ENCODE assay signal across 7 mouse cellular contexts in the genomic region with DNA sequence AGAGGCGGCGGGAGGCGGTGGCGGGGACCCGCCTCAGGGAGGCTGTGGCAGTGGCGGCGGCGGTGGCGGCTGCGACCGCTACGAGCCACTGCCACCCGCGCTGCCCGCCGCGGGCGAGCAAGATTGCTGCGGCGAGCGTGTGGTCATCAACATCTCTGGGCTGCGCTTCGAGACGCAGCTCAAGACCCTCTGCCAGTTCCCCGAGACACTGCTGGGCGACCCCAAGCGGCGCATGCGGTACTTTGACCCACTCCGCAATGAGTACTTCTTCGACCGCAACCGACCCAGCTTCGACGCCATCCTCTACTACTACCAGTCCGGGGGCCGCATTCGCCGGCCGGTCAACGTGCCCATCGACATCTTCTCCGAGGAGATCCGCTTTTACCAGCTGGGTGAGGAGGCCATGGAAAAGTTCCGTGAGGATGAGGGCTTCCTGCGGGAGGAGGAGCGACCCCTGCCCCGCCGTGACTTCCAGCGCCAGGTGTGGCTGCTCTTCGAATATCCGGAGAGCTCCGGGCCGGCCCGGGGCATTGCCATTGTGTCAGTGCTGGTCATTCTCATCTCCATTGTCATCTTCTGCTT. TPM values are rescaled to one million over a fixed set of nuclear protein-coding genes. Genes with fewer than 3 reads are reported as not detected.
DNase-seq lines count a peak whose midpoint lies in the region; ATAC-seq and TF ChIP-seq lines count a peak whose summit lies in the region.

No protein-coding gene starts in this region.

- H3K9me3 ChIP-seq in megakaryocyte, embryonic 14.5 days: no peaks in the 10 kb centered on the region
- no peaks in the 10 kb centered on the region for H3K9me3 ChIP-seq in embryonic facial prominence, embryonic 10.5 days
- no peaks in the 10 kb centered on the region for H3K9me3 ChIP-seq in limb, embryonic 12.5 days

- H3K4me1 ChIP-seq in megakaryocyte, embryonic 14.5 days: peaks cover 48% of the 10 kb centered on the region
- peaks cover 41% of the 10 kb centered on the region for H3K4me1 ChIP-seq in embryonic facial prominence, embryonic 10.5 days
- H3K4me1 ChIP-seq in limb, embryonic 12.5 days (replicated peaks): peaks cover 9% of the 10 kb centered on the region

- WGBS in embryonic facial prominence, embryonic 10.5 days: 1% methylated on average over 55 of the region's 55 CpGs
- WGBS in limb, embryonic 12.5 days: 1% methylated on average over 55 of the region's 55 CpGs

- intact Hi-C loops in heart, postnatal 36 days (cut with DNase I): no loop called here

- H3K4me3 ChIP-seq in megakaryocyte, embryonic 14.5 days (replicated peaks): peak overlapping the region; percentile 98
- peak overlapping the region; percentile 76 for H3K4me3 ChIP-seq in embryonic facial prominence, embryonic 10.5 days
- peak overlapping the region; percentile 78 for H3K4me3 ChIP-seq in limb, embryonic 12.5 days (replicated peaks)
- H3K4me3 ChIP-seq in myocyte: no peak overlapping the region

- H3K4me2 ChIP-seq in limb, embryonic 12.5 days: peak overlapping the region; percentile 90
- no peak overlapping the region for H3K4me2 ChIP-seq in myocyte (ENCODE audit: low read depth)

- no peak for DNase-seq in embryonic facial prominence, embryonic 10.5 days (ENCODE audit: low spot score)
- peak; percentile 3 to 9 for DNase-seq in heart, postnatal 36 days
- peak; percentile 40 to 49 for DNase-seq in thymus, postnatal 10 days (ENCODE audit: low spot score in 2 of 2)

- H3K27ac ChIP-seq in embryonic facial prominence, embryonic 10.5 days (replicated peaks): peak overlapping the region; percentile 93
- peak overlapping the region; percentile 80 for H3K27ac ChIP-seq in limb, embryonic 12.5 days

- peaks cover 51% of the 10 kb centered on the region for H3K36me3 ChIP-seq in megakaryocyte, embryonic 14.5 days (replicated peaks; ENCODE audit: low read length)
- H3K36me3 ChIP-seq in embryonic facial prominence, embryonic 10.5 days (replicated peaks): no peaks in the 10 kb centered on the region
- H3K36me3 ChIP-seq in limb, embryonic 12.5 days: no peaks in the 10 kb centered on the region
- no peaks in the 10 kb centered on the region for H3K36me3 ChIP-seq in myocyte (ENCODE audit: control insufficient read depth, insufficient read depth)

- peak overlapping the region; percentile 32 for H3ac ChIP-seq in myocyte (ENCODE audit: control insufficient read depth, insufficient read length)

- ATAC-seq in megakaryocyte, adult 5-6 weeks (ENCODE audit: poor library complexity, severe bottlenecking): no peak
- ATAC-seq in limb, embryonic 12.5 days (ENCODE audit: insufficient number of reproducible peaks, insufficient read depth, low FRiP score, low TSS enrichment, low read depth): peak; percentile 54

- H3K27me3 ChIP-seq in megakaryocyte, embryonic 14.5 days (replicated peaks): no peaks in the 10 kb centered on the region
- peaks cover 18% of the 10 kb centered on the region for H3K27me3 ChIP-seq in embryonic facial prominence, embryonic 10.5 days (replicated peaks; ENCODE audit: low read depth, poor library complexity, severe bottlenecking)
- H3K27me3 ChIP-seq in limb, embryonic 12.5 days: peaks cover 14% of the 10 kb centered on the region
- H3K27me3 ChIP-seq in myocyte (ENCODE audit: control insufficient read depth, insufficient read depth, insufficient read length): peaks cover 14% of the 10 kb centered on the region

- H3K9ac ChIP-seq in limb, embryonic 12.5 days (replicated peaks): peak overlapping the region; percentile 86

- TF ChIP-seq POLR2A in myocyte (IDR thresholded peaks at IDR 0.05; ENCODE audit: insufficient read length, low read depth): no peak

- no peaks in the 10 kb centered on the region for H3K79me2 ChIP-seq in myocyte (ENCODE audit: control insufficient read depth, insufficient read depth)

TF ChIP-seq in myocyte, 11 proteins besides CTCF, POLR2A, EP300 and RAD21:
- no peak for TF ChIP-seq E2F4 (IDR thresholded peaks at IDR 0.05; ENCODE audit: insufficient read depth)

RNA-seq across cellular contexts. Expression of gene Kcna3, which starts 0.6 kb away (rescaled TPM):
- polyA plus RNA-seq in megakaryocyte, embryonic 14.5 days (2012; ENCODE audit: insufficient read depth, low replicate concordance): 9.2 and 16.7 TPM in 2 replicates
- 13.3 and 17.4 TPM in 2 replicates for total RNA-seq in megakaryocyte, adult 5-6 weeks (2015)
- 5.6 and 6.9 TPM in 2 replicates for total RNA-seq in megakaryocyte, adult 5-6 weeks (2017)
- polyA plus RNA-seq in embryonic facial prominence, embryonic 10.5 days (2016; fragmentation: Nextera tagmentation; extraction: Ambion mirVana): 2.1 and 2.3 TPM in 2 replicates
- under 1 TPM; 0.31 to 0.57 TPM for total RNA-seq in heart, postnatal 36 days (2021)
- polyA plus RNA-seq in limb, embryonic 12.5 days (2016; fragmentation: Nextera tagmentation; extraction: Ambion mirVana): 2.9 and 3.0 TPM in 2 replicates
- 0.07 TPM for polyA plus RNA-seq in myocyte (2012; fragmentation: generic; extraction: Trizol)
